Mouse (Mus musculus) kidney, adult 2 months (tissue): ENCODE data around the gene Cradd.

Experiments
- CTCF ChIP-seq: fragments of 200-500 bp; conservative IDR thresholded peaks from 2 replicates; pipeline ENCODE4 v1.5.1; 2011; ENCODE audit warnings: low read depth, mild to moderate bottlenecking, control low read depth, low read length, moderate library complexity, mixed read lengths; ENCODE audit not compliant: insufficient read depth, insufficient read length
- POLR2A ChIP-seq: fragments of 200-500 bp; IDR thresholded peaks from one replicate; pipeline ENCODE4 v1.6.1; 2011; ENCODE audit warnings: low read depth, low read length, control low read depth

GRCm38 (mm10) chr10:95355678-95356268, 31.8 kb upstream of the Cradd start:
- no peak for TF ChIP-seq CTCF
- no peak for TF ChIP-seq POLR2A
